Mouse (Mus musculus) MEL (cell line): ENCODE results near the gene Hist1h2ag. TPM values are rescaled to one million over a fixed set of nuclear protein-coding genes. Genes with fewer than 3 reads are reported as not detected.
"Not testable (repeated sequence)": the region's sequence is repeated elsewhere in the genome, so short reads cannot be mapped to it uniquely, and the experiment has no call there.

Experiments
- DNase-seq: peaks from one replicate; pipeline ENCODE4 v3.0.0; 2011; ENCODE audit warnings: low read depth, low spot score
- H3K27ac ChIP-seq: 2 replicates; pipeline ENCODE4 v1.5.1; 2012; ENCODE audit warnings: low read depth, mild to moderate bottlenecking, control low read depth, low read length, moderate library complexity; ENCODE audit not compliant: control insufficient read depth
- H3K27me3 ChIP-seq, 2 experiments: fragments of 150-350 bp in 1 of 2; sonication (generic) in 1 of 2; 2 replicates each; pipeline ENCODE4 v1.6.1; 2012; ENCODE audit warnings: low read length in 2 of 2, mild to moderate bottlenecking in 2 of 2, improper control_type of control experiment in 1 of 2, moderate library complexity in 1 of 2; ENCODE audit not compliant: insufficient read depth in 2 of 2, control insufficient read depth in 1 of 2
- H3K36me3 ChIP-seq, 2 experiments: 2 replicates each; pipeline ENCODE4 v1.6.1; 2012 to 2014; ENCODE audit warnings: low read length in 2 of 2, improper control_type of control experiment in 1 of 2, inconsistent platforms in 1 of 2, mild to moderate bottlenecking in 1 of 2; ENCODE audit not compliant: insufficient read depth in 2 of 2, control insufficient read depth in 1 of 2
- H3K4me1 ChIP-seq, 2 experiments: fragments of 150-350 bp in 1 of 2; sonication (generic) in 1 of 2; 2 replicates each; pipeline ENCODE4 v1.6.1; 2012; ENCODE audit warnings: low read length in 2 of 2, improper control_type of control experiment in 1 of 2, mild to moderate bottlenecking in 1 of 2; ENCODE audit not compliant: insufficient read depth in 2 of 2, control insufficient read depth in 1 of 2
- H3K4me3 ChIP-seq, 2 experiments: fragments of 150-350 bp in 1 of 2; sonication (generic) in 1 of 2; 2 replicates each; pipeline ENCODE4 v1.5.1; 2012; ENCODE audit warnings: low read depth in 2 of 2, low read length in 2 of 2, mild to moderate bottlenecking in 2 of 2, moderate library complexity in 2 of 2, control low read depth in 1 of 2, improper control_type of control experiment in 1 of 2; ENCODE audit not compliant: control insufficient read depth in 1 of 2, insufficient read depth in 1 of 2
- H3K79me2 ChIP-seq: 2 replicates; pipeline ENCODE4 v1.6.1; 2012; ENCODE audit warnings: mild to moderate bottlenecking, low read length, moderate library complexity; ENCODE audit not compliant: control insufficient read depth, poor library complexity, insufficient read depth
- H3K9ac ChIP-seq: 2 replicates; pipeline ENCODE4 v1.6.1; 2012; ENCODE audit warnings: low read depth, mild to moderate bottlenecking, control low read depth, low read length, moderate library complexity; ENCODE audit not compliant: control insufficient read depth, poor library complexity, severe bottlenecking
- H3K9me3 ChIP-seq: fragments of 150-350 bp; sonication (generic); replicated peaks from 2 replicates; pipeline ENCODE4 v1.6.1; 2012; ENCODE audit warnings: mild to moderate bottlenecking, low read length, improper control_type of control experiment, moderate library complexity; ENCODE audit not compliant: insufficient read depth
- CTCF ChIP-seq, 3 experiments: IDR thresholded peaks in 2 of 3; conservative IDR thresholded peaks in 1 of 3; 2 replicates each; pipeline ENCODE4 v1.5.1; 2011 to 2012; ENCODE audit warnings: low read length in 3 of 3, low read depth in 2 of 3, mild to moderate bottlenecking in 2 of 3, improper control_type of control experiment in 1 of 3, inconsistent platforms in 1 of 3, mixed read lengths in 1 of 3, moderate library complexity in 1 of 3; ENCODE audit not compliant: control insufficient read depth in 1 of 3, insufficient read depth in 1 of 3, poor library complexity in 1 of 3, severe bottlenecking in 1 of 3
- E2F4 ChIP-seq: IDR thresholded peaks from 2 replicates; pipeline ENCODE4 v1.6.1; 2011; ENCODE audit warnings: low read depth, low read length, improper control_type of control experiment, borderline replicate concordance
- EP300 ChIP-seq, 2 experiments: IDR thresholded peaks; 2 replicates each; pipeline ENCODE4 v1.6.1; 2011; ENCODE audit warnings: improper control_type of control experiment in 2 of 2, low read length in 2 of 2, low read depth in 1 of 2, mild to moderate bottlenecking in 1 of 2
- POLR2A ChIP-seq, 2 experiments: IDR thresholded peaks; 2 replicates each; pipeline ENCODE4 v1.6.1; 2011 to 2012; ENCODE audit warnings: low read length in 2 of 2, mild to moderate bottlenecking in 2 of 2, control low read depth in 1 of 2, improper control_type of control experiment in 1 of 2, low read depth in 1 of 2, moderate library complexity in 1 of 2; ENCODE audit not compliant: control insufficient read depth in 1 of 2, insufficient read depth in 1 of 2, poor library complexity in 1 of 2
- POLR2AphosphoS5 ChIP-seq: IDR thresholded peaks from 2 replicates; pipeline ENCODE4 v1.6.1; 2012; ENCODE audit warnings: low read depth, borderline replicate concordance, mild to moderate bottlenecking, inconsistent platforms, low read length, moderate library complexity, mixed read lengths
- TAL1 ChIP-seq: IDR thresholded peaks from 2 replicates; pipeline ENCODE4 v1.6.1; 2012; ENCODE audit warnings: mild to moderate bottlenecking, inconsistent platforms, low read length, moderate library complexity, mixed read lengths
- TBP ChIP-seq: IDR thresholded peaks from 2 replicates; pipeline ENCODE4 v1.8.0; 2011; ENCODE audit warnings: low read depth, low read length, improper control_type of control experiment
- UBTF ChIP-seq: IDR thresholded peaks from 2 replicates; pipeline ENCODE4 v1.6.1; 2012; ENCODE audit warnings: low read depth, mild to moderate bottlenecking, inconsistent platforms, low read length, improper control_type of control experiment, moderate library complexity, borderline replicate concordance; ENCODE audit not compliant: insufficient read depth
- polyA plus RNA-seq, 2 experiments: library from polyadenylated mRNA; stranded (reverse) in 1 of 2; unstranded in 1 of 2; fragments of >175 nt in 1 of 2; fragments of >200 nt in 1 of 2; gene quantifications; 2 replicates each; pipeline versions ENCODE4 v1.2.1 to v1.2.4; 2012; ENCODE audit warnings: low replicate concordance in 2 of 2, low read depth in 1 of 2; ENCODE audit not compliant: insufficient read length in 2 of 2, insufficient read depth in 1 of 2, missing spikeins in 1 of 2
- total RNA-seq: library from RNA; depleted of rRNA; stranded (reverse); fragments of 300-350 nt; gene quantifications from 2 replicates; pipeline ENCODE4 v1.2.3, GENCODE M21; 2012

Hist1h2ag gene
- total and polyA plus RNA-seq, 3 experiments, result 5.9 to 766 TPM; not detected in 1

DNA sequence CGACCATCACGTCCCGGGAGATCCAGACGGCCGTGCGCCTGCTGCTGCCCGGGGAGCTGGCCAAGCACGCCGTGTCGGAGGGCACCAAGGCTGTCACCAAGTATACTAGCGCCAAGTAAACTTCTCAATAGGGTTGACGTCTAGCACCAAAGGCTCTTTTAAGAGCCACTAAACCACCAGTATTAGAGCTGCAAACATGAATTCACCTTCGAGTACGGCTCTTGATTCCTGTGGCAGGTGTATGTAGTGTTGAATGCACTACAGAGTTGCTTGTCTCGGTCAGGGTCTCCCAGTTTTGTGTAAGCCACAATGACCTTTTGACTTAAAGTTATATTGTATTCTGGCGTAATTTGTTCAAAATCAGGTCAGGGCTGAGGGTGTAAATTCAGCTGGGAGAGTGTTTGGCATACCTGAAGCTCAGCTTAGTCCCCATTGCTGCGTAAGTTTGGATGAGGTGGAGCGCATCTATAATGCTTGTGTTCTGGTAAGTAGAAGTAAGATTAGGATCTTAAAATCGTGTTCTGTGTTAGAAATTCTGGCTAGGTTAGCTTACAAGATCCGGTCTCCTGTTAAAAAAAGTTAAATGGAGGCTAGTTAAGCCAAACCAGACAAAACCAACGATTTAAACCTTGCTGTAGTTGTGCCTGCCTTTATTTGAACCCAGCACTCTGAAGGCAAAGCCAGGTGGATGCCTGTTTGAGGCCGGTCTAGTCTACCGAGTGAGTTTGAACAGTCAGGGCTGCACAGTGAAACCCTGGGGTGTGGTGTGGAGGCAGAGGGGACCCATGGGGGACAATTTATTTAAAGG, 6.4 kb downstream of the Hist1h2ag start:
- TF ChIP-seq CTCF (IDR thresholded peaks at IDR 0.05 in 2 of 3, conservative IDR thresholded peaks at IDR 0.05 in 1 of 3; ENCODE audit: control insufficient read depth in 1 of 3, insufficient read depth in 1 of 3, low read depth in 2 of 3, low read length in 3 of 3, poor library complexity in 1 of 3, severe bottlenecking in 1 of 3) (no peak), UBTF (0 out of 2 replicates have a peak, but pooled peaks have one; percentile 53), POLR2A (IDR thresholded peaks at IDR 0.05; ENCODE audit: control insufficient read depth in 1 of 2, insufficient read depth in 1 of 2, low read depth in 1 of 2, low read length in 2 of 2, poor library complexity in 1 of 2) (peak; percentile 90 to 96), E2F4 (no peak), TAL1 (no peak), POLR2AphosphoS5 (peak; percentile 90; the same call in 1 of the 2 replicates), EP300 (IDR thresholded peaks at IDR 0.05; ENCODE audit: low read depth in 1 of 2, low read length in 2 of 2) (no peak)
- Histone ChIP-seq H3K27me3 (no peaks in the 10 kb centered on the region), H3K36me3 (peaks cover 0 to 22% of the 10 kb centered on the region in 2 experiments; a peak in 2 of 4 replicates), H3K9me3 (no peaks in the 10 kb centered on the region), H3K4me1 (peaks cover 0 to 4% of the 10 kb centered on the region in 2 experiments; a peak in 2 of 4 replicates), H3K4me3 (peak overlapping the region in 1 of 2 experiments; percentile 34; a peak in 2 of 4 replicates), H3K79me2 (no peaks in the 10 kb centered on the region; the same call in 1 of the 2 replicates), H3K27ac (peak overlapping the region; percentile 88), H3K9ac (peak overlapping the region; percentile 66)
- peak; percentile 87 for DNase-seq

DNA sequence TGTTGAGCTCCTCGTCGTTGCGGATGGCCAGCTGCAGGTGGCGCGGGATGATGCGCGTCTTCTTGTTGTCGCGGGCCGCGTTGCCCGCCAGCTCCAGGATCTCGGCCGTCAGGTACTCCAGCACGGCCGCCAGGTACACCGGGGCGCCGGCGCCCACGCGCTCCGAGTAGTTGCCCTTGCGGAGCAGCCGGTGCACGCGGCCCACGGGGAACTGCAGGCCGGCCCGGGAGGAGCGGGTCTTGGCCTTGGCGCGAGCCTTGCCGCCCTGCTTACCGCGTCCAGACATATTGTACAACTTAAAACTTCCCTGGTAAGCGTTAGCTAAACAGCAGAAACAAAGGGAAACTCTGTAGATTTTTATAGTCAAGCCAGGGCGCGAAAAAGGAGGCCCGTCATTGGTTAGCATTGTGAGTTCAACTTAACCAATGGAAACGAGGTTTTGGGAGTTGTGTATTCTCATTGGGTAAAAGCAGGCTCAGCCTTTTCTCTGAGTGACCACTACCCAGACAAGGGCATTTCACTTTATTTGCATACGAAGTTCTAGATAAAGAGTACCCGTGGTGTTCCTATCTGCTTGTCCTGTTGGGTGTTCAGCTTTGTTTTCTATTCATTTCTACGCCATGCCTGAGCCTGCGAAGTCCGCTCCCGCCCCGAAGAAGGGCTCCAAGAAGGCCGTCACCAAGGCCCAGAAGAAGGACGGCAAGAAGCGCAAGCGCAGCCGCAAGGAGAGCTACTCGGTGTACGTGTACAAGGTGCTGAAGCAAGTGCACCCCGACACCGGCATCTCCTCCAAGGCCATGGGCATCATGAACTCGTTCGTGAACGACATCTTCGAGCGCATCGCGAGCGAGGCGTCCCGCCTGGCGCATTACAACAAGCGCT, 7.2 kb downstream of the Hist1h2ag start, which contains the start of the genes Hist1h2ah and Hist1h2bk:
Gene Hist1h2ah (minus strand): TSS at position 302 of the 882 bp plus-strand sequence.
Gene Hist1h2bk (plus strand): TSS at position 604 of the 882 bp plus-strand sequence.
- H3K9me3 ChIP-seq, H3K79me2 ChIP-seq, H3K27me3 ChIP-seq: not testable (repeated sequence)
- peak; percentile 98 for DNase-seq
- Histone ChIP-seq H3K27ac (peak within 1 kb of the TSS; percentile 88), H3K4me3 (peak within 1 kb of the TSS; percentile 17 to 43), H3K36me3 (peaks cover 0 to 22% of the 10 kb centered on the region in 2 experiments; a peak in 2 of 4 replicates)
- 0 out of 2 replicates have a peak, but pooled peaks have one; percentile 46 for TF ChIP-seq UBTF
- peak; percentile 94; the same call in 1 of the 2 replicates for TF ChIP-seq POLR2AphosphoS5
- peak; percentile 98 for TF ChIP-seq TBP
- peak; percentile 12 to 72 for TF ChIP-seq POLR2A (IDR thresholded peaks at IDR 0.05; ENCODE audit: control insufficient read depth in 1 of 2, insufficient read depth in 1 of 2, low read depth in 1 of 2, low read length in 2 of 2, poor library complexity in 1 of 2)
- TF ChIP-seq, all 39 proteins: peak for 4; not testable (repeated sequence) for 35
- peak within 1 kb of the TSS; percentile 68 for H3K9ac ChIP-seq
- not testable (repeated sequence) for H3K4me1 ChIP-seq
